Mouse (Mus musculus): Measurements from ENCODE around the gene Nat8f5. TPM values are rescaled to one million over a fixed set of nuclear protein-coding genes. Genes with fewer than 3 reads are reported as not detected.
"Not testable (repeated sequence)": the region's sequence is repeated elsewhere in the genome, so short reads cannot be mapped to it uniquely, and the experiment has no call there.

Nat8f5 gene
- total RNA-seq (2021) = 1 to 10 TPM; 6.0 to 9.5 TPM
- long read RNA-seq, experiment 1, partial matches to known transcripts = 0 of 5 reads
- long read RNA-seq, experiment 1, other reads (novel, unspliced or antisense) = 5 of 5 reads
- long read RNA-seq, experiment 2, partial matches to known transcripts = 0 of 8 reads
- long read RNA-seq, experiment 2, other reads (novel, unspliced or antisense) = 8 of 8 reads

- no peak for DNase-seq
Observed at GRCm38 (mm10) chr6:85820837-85821236, at the start of gene Nat8f5, which contains the start of gene Nat8f6. Gene Nat8f5, minus strand, starts transcription at chr6:85820972. Gene Nat8f6, minus strand, starts transcription at chr6:85820954.

GRCm38 (mm10) chr6:85869006-85869405 lies 48.2 kb upstream of the Nat8f5 start, which contains the start of gene Nat8f2:
Gene Nat8f2, minus strand, starts transcription at chr6:85869158.
- DNase-seq = not testable (repeated sequence)

- DNase-seq = peak in 1 of 2 experiments; percentile 34
Observed at GRCm38 (mm10) chr6:85867726-85868690, 47.2 kb upstream of the Nat8f5 start.

GRCm38 (mm10) chr6:85866995-85867394 lies 46.2 kb upstream of the Nat8f5 start:
- DNase-seq = not testable (repeated sequence)

GRCm38 (mm10) chr6:85866166-85866565 lies 45.4 kb upstream of the Nat8f5 start:
- DNase-seq = not testable (repeated sequence)

- DNase-seq = peak; percentile 16 to 45
Observed at GRCm38 (mm10) chr6:85864900-85865639, 44.3 kb upstream of the Nat8f5 start.

- DNase-seq = no peak
Observed at GRCm38 (mm10) chr6:85863840-85864239, 43.1 kb upstream of the Nat8f5 start.

GRCm38 (mm10) chr6:85863136-85863535 lies 42.4 kb upstream of the Nat8f5 start:
- DNase-seq = no peak

- DNase-seq = peak; percentile 81 to 85
Observed at GRCm38 (mm10) chr6:85862565-85862964, 41.8 kb upstream of the Nat8f5 start.

- no peak for DNase-seq
Observed at GRCm38 (mm10) chr6:85861247-85861646, 40.5 kb upstream of the Nat8f5 start.

- peak; percentile 91 to 95 for DNase-seq
Observed at GRCm38 (mm10) chr6:85856194-85856678, 35.5 kb upstream of the Nat8f5 start.

- DNase-seq = peak; percentile 16 to 36
Observed at GRCm38 (mm10) chr6:85853481-85853880, 32.7 kb upstream of the Nat8f5 start.

GRCm38 (mm10) chr6:85851062-85851773 lies 30.4 kb upstream of the Nat8f5 start:
- no peak for DNase-seq

- DNase-seq = peak; percentile 28 to 46
Observed at GRCm38 (mm10) chr6:85849240-85849639, 28.5 kb upstream of the Nat8f5 start.

- DNase-seq = no peak
Observed at GRCm38 (mm10) chr6:85848140-85848539, 27.4 kb upstream of the Nat8f5 start.

- DNase-seq = no peak
Observed at GRCm38 (mm10) chr6:85846921-85847320, 26.1 kb upstream of the Nat8f5 start.

GRCm38 (mm10) chr6:85843677-85844458 lies 23.1 kb upstream of the Nat8f5 start:
- DNase-seq = not testable (repeated sequence)

GRCm38 (mm10) chr6:85839982-85840381 lies 19.2 kb upstream of the Nat8f5 start:
- DNase-seq = no peak

- no peak for DNase-seq
Observed at GRCm38 (mm10) chr6:85838674-85839073, 17.9 kb upstream of the Nat8f5 start.

- peak; percentile 82 to 83 for DNase-seq
Observed at GRCm38 (mm10) chr6:85837307-85837706, 16.5 kb upstream of the Nat8f5 start.

- DNase-seq = peak; percentile 86 to 89
Observed at GRCm38 (mm10) chr6:85836827-85837226, 16.1 kb upstream of the Nat8f5 start.

All from adrenal gland, postnatal 36 days (tissue).